Mouse (Mus musculus) heart, adult 2 months (tissue): ENCODE data around the gene Fance.

Experiments
- CTCF ChIP-seq: fragments of 200-600 bp; IDR thresholded peaks from 2 replicates; pipeline ENCODE4 v1.8.1; 2022; ENCODE audit warnings: antibody characterized with exemption, mild to moderate bottlenecking, moderate library complexity
- POLR2A ChIP-seq: fragments of 200-500 bp; IDR thresholded peaks from 2 replicates; pipeline ENCODE4 v1.6.1; 2011; ENCODE audit warnings: mild to moderate bottlenecking, low read depth, low read length, control low read depth; ENCODE audit not compliant: insufficient read depth

DNA sequence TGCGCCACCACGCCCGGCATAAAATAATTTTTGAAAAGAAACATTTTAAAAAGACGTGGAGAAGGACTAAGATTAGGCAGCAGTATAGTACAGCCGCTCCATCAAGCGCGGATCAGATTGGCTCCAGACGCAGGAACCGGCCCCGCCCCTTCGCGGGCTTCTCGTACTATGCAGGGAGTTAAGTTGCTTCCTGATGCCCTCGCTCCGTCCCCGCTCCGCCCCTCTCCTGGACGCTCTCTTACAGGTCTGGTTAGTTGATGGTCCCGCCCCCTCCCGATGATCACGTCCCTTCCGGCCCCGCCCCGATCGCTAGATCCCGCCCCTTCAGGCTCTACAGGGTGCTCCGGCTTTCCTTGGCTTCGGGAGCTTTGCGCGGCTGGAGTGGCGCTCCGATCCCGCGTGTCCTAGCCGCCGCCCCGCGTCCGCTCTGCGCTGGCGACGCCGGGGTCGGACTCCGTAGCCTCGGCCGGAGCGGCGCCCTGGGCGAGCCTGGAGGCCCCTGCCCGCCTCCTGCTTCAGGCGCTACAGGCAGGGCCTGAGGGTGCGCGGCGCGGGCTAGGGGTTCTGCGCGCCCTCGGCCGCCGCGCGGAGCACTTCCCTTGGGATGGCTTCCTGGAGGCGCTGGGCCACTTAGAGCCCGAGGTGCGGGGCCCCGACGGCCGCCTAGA lies at the start of gene Fance:
- TF ChIP-seq POLR2A: peak; percentile 89
- TF ChIP-seq CTCF: peak; percentile 36
